Mouse (Mus musculus): ENCODE measurements around the gene Gpr65.
"Not testable (repeated sequence)": the region's sequence is repeated elsewhere in the genome, so short reads cannot be mapped to it uniquely, and the experiment has no call there.

Gene Gpr65

GRCm38 (mm10) chr12:98268441-98269369, at the start of gene Gpr65:
Gene Gpr65 (plus strand): TSS chr12:98268635.
- DNase-seq, result no peak

- no peak for DNase-seq
These were observed 45.1 kb upstream of the Gpr65 start for GRCm38 (mm10) chr12:98223286-98223685.

GRCm38 (mm10) chr12:98227037-98227436, 41.4 kb upstream of the Gpr65 start:
- no peak for DNase-seq

- not testable (repeated sequence) for DNase-seq
These were observed 30.0 kb upstream of the Gpr65 start for GRCm38 (mm10) chr12:98238478-98238877.

- DNase-seq, result no peak
These were observed 24.3 kb upstream of the Gpr65 start for GRCm38 (mm10) chr12:98244161-98244560.

GRCm38 (mm10) chr12:98244865-98245264, 23.6 kb upstream of the Gpr65 start:
- DNase-seq, result no peak

GRCm38 (mm10) chr12:98246835-98247234, 21.6 kb upstream of the Gpr65 start:
- DNase-seq, result no peak

GRCm38 (mm10) chr12:98249671-98250070, 18.8 kb upstream of the Gpr65 start:
- no peak for DNase-seq

DNA sequence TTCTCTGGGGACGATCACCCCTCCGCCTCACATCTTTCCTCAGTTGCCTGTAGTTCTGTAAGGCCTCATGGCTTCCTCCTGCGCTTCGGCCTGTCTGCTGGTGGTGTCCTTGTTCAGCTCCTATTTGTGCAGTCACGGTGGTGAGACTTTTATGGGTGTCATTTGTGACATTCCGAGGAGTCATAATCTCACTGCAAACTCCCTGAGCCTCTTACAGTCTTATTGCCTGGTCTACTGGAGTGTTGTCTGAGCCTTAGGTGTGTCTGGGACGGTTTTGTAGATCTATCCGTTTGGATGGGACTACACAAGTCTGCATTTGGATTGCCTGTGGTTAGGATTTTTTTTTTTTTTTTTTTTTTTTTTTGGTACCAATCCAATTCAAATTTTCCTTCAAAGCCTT, 18.1 kb upstream of the Gpr65 start:
- DNase-seq, result no peak

DNA sequence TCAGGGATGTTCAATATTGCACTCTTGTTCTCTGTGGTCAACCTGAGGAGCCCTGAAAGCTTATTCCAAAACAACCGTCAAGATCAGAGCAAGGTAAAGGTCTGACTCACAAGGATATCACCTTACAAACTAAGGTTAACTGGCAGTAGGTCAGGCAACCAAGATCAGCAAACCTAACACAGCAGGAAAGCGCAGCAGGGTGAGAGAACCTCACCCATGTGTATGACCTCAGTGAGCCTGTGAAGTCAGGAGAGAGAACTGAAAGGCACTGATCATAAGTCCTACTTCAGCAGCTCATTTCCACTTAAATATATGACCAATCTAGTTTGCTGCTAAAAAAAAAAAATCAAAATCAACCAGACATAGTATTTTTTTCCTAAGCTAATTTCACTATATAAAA, 16.0 kb upstream of the Gpr65 start:
- DNase-seq, result no peak

DNA sequence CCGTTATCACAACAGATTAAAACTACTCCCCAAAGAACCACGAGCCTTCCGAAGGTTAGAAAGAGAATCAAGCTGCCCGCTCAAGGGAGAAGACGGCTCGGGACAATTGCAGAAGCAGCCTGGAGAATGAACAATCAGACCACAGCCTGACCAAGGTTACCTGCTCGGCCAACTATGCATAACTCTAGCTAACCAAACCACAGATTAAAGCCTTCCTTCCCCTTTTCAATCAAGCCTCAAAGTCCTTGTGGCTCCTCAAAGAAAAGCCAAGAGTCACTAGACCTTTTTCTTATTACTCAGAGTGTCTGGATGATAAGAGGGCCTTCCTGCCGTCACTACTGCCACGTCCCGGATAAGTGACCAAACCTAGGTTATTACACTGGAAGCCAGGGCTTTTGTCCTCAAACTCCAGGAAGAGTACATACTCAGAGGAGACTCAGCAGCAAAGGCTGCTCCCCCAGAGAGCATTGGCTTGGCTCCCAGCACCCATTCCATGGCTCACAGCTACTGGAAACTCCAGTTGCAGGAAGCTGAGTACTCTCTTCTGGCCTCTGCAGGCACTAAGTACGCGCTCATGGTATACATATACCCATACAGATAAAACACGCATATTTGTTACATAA, 13.0 kb upstream of the Gpr65 start:
- no peak for DNase-seq

DNA sequence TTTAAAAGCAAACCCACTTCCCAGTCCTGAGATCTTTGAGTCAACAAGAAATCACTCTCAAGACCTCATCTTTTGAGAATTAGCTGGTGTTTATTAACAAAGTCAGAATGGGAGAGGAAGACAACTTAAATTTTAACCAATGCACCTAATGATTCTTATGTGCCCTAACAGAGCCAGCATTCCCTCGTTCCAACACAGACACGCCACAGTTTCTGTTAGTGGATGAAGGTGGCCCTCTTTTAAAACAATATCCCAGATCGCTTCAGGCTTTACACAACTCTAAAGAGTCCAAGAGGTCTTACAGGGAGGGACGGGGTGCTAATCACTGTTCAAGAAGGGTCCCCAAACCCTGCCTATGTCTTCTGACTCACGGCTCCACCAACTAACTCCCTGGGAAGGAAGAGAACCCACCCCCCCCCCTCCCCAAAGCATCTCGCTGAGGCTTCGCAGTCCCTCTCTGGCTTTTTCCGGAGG, 10.0 kb upstream of the Gpr65 start:
- no peak for DNase-seq

DNA sequence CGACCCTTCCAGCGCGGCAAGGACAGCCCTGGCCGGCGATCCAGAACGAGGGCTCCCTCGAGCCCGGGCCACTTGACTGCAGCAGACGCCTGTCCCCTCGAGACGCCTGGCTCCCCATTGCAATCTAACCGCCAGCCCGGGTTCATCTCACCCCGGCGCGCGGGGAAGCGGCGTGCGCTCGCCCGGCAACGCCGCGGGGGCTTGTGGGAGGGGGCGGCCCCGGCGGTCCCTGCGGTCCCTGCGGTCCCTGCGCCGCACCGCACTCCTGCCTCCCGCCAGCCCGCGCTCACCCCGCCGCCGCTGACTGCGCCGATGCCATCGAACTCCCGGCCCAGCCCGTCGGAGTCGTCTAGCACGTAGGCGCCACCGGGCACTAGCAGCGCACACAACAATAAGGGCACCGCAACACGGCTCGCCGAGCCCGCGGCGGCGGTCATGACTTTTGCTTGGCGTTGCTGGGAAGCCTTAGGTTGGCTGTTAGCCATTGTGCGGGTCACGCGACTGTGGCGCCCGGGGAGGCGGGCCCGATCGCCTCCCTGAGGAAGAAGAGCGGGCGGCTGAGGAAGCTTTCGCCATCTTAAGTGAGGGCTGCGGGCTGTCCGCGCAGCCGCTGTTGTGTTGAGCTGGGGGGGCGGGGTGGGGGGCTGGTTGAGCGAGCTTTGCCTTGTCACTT, 9.5 kb upstream of the Gpr65 start, which contains the start of gene Galc:
Galc (minus strand) TSS at position 615 of the 673 bp plus-strand sequence.
- peak; percentile 91 for DNase-seq

- DNase-seq, result no peak
These were observed 8.9 kb upstream of the Gpr65 start for GRCm38 (mm10) chr12:98259518-98259852.

DNA sequence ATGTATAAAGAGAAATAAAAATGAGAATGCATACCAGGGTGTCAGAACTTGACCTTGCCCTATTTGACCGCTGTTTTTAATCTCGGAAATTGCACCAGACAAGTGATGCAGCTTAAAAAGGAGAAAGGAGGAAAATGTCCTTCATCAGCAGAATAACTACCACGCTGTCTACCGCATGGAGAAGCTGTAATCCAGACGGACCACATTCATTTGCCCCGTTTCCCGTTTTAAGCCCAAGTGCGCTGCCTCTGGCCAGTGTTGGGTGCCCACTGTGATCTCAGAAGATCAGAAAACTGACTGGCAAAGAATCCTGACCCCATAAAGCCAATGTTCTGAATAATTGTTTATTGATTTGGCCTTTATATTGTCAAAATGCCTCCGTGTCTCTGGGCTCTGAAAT, 2.7 kb upstream of the Gpr65 start:
- no peak for DNase-seq

DNA sequence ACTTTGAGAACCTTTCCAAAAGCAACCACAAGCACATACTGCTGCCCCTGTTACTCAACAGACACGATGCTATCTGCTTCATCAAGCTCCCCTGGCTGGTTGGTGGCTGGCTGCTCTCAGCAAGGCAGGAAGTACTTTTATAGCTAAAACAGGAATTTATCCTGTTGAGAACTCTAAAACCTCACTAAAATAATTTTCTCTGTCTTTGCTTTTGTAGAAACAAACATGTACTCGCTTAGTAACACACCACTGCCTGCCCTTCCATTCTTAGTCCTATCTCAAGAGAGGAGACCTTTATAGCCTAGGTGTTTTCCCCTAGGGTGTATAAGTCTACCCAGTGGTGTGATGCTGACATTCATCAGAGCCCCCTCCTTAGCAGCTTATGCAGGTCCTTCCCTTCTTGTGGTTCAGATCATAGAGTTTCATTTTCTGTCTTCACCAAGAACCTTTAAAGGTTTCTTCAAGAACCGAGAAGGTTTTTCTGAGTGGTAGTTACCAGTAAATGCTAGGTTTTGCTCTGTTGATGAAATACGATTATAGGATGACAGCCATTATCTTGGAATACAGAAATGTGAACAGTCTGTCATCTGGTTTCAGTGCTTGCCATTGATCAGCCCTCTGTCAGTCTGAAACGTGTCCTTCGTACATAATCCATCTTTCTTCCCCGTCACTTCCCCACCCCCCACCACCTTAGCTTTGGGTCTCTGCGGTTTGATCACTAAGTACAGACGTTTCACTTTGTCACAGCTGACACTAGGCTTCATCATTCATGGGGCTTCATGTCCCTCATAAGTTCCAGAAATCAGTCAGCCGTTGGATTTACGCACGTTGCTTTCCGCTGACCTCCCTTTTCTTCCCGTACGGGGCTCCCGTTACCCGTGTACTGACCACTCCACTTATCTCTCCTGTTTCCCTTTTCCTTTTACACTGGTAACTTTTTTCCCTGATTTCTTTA, 1.6 kb downstream of the Gpr65 start:
- DNase-seq, result no peak

- DNase-seq, result no peak
These were observed 2.6 kb downstream of the Gpr65 start for GRCm38 (mm10) chr12:98270810-98271566.

GRCm38 (mm10) chr12:98272433-98272832, 4.0 kb downstream of the Gpr65 start:
- no peak for DNase-seq

GRCm38 (mm10) chr12:98280530-98280929, 12.1 kb downstream of the Gpr65 start:
- DNase-seq, result peak; percentile 81

GRCm38 (mm10) chr12:98280996-98281395, 12.6 kb downstream of the Gpr65 start:
- no peak for DNase-seq

- DNase-seq, result no peak
These were observed 14.5 kb downstream of the Gpr65 start for GRCm38 (mm10) chr12:98282776-98283486.

All from cerebellum, adult 8-10 months (tissue).